Mouse (Mus musculus): ENCODE data around the gene Olfr1015.

The Olfr1015 gene

GRCm38 (mm10) chr2:85781717-85782116, at the start of gene Olfr1015:
TSS of gene Olfr1015 (plus strand) at chr2:85782017.
- ChIA-PET CTCF (no interaction called here), POLR2A (no interaction called here)

DNA sequence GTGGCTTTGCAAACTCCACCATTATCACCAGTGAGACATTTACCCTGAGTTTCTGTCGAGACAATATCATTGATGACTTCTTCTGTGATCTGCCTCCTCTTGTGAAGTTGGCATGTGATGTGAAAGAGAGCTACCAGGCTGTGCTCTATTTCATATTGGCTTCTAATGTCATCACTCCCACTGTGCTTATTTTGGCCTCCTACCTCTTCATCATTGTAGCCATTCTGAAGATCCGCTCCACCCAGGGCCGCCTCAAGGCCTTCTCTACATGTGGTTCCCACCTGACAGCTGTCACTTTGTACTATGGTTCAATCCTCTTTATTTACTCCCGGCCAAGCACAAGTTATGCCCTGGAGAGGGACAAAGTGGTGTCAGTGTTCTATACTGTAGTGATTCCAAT, 28.0 kb upstream of the Olfr1015 start:
- CTCF ChIA-PET: no interaction called here
- POLR2A ChIA-PET: no interaction called here

DNA sequence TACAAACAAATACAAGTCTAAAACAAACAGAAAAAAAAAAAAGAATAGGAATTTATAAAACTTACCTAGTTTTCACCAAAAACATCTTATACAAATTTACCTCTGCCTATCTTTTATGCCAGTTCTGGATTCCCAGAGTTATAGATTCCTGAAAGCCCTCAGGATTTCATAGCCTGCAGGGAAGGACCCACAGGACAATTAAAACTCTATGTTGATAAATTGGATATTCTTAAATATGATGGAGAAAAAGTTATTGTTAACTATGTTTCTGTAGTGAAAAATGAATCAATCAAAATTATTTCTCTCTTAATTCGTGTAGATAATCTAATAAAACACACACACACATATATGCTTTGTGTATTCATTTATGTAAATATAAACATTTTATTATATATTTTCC, 19.2 kb upstream of the Olfr1015 start, which contains the start of gene Olfr1012:
Olfr1012 (minus strand) TSS at position 101 of the 400 bp plus-strand sequence.
- POLR2A ChIA-PET: no interaction called here
- CTCF ChIA-PET: no interaction called here

- CTCF ChIA-PET: no interaction called here
- POLR2A ChIA-PET: no interaction called here
These were observed 15.0 kb upstream of the Olfr1015 start, which contains the start of gene Olfr1013 for GRCm38 (mm10) chr2:85766798-85767197. TSS of gene Olfr1013 (plus strand) at chr2:85767098.

GRCm38 (mm10) chr2:85772413-85772812, 9.4 kb upstream of the Olfr1015 start, which contains the start of gene Olfr1014:
TSS of gene Olfr1014 (plus strand) at chr2:85772713.
- ChIA-PET CTCF (no interaction called here), POLR2A (no interaction called here)

- CTCF ChIA-PET: no interaction called here
- POLR2A ChIA-PET: interaction anchor here in 1 of 4 experiments (0.7 kb wide), 1 partner anchor 1109 kb away, joined by 3 read pairs; no protein-coding TSS in a partner anchor
These were observed 10.5 kb downstream of the Olfr1015 start for GRCm38 (mm10) chr2:85792331-85792730.

- ChIA-PET CTCF (no interaction called here), POLR2A (no interaction called here)
These were observed 20.6 kb downstream of the Olfr1015 start, which contains the start of gene Olfr1016 for GRCm38 (mm10) chr2:85802444-85802843. TSS of gene Olfr1016 (minus strand) at chr2:85802544.

- POLR2A ChIA-PET: no interaction called here
- CTCF ChIA-PET: no interaction called here
These were observed 22.7 kb downstream of the Olfr1015 start for GRCm38 (mm10) chr2:85804501-85804900.

GRCm38 (mm10) chr2:85818179-85818578, 36.4 kb downstream of the Olfr1015 start, which contains the start of gene Olfr1018:
TSS of gene Olfr1018 (plus strand) at chr2:85818479.
- POLR2A ChIA-PET: no interaction called here
- CTCF ChIA-PET: no interaction called here
